Mouse (Mus musculus) retina, embryonic 14.5 days (tissue): ENCODE results near the gene Med16.

Source experiments
- DNase-seq: peaks from one replicate; pipeline ENCODE4 v3.0.0-alpha.2; 2015; ENCODE audit warnings: low spot score

Med16 gene

DNA sequence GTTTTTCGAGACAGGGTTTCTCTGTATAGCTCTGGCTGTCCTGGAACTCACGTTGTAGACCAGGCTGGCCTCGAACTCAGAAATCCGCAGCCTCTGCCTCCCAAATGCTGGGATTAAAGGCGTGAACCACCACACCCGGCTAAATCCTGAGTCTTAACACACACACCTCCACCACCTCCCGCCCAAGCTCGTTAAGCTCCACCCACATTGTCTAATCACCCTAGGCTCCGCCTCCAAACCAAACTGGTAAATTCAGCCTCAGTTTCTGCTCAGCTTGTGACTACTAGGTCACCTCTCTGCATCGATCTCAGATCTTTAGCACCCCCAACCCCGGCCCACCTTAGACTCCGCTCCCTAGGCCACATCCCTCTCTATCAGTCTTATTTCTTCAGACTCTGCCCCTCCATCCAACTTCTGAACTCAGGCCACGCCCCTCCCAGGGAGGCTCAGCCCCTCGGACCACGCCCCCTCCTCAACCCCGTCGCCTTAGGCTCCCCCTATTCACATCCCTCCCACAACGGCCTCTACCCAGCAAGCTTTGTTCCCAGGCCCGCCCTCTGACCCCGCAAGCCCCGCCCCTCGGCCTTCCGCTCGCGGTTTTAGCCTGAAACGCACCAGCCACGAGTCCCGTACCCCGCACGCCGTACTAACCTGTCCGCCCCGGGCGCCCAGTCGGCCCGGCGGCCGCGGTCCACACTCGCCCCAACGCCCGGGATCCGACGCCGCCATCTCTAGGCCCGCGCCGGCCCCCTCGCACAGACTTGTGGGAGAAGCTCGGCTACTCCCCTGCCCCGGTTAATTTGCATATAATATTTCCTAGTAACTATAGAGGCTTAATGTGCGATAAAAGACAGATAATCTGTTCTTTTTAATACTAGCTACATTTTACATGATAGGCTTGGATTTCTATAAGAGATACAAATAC lies at the start of gene Med16:
Gene Med16 (minus strand): TSS at position 757 of the 925 bp plus-strand sequence.
- peak; percentile 98 for DNase-seq

DNA sequence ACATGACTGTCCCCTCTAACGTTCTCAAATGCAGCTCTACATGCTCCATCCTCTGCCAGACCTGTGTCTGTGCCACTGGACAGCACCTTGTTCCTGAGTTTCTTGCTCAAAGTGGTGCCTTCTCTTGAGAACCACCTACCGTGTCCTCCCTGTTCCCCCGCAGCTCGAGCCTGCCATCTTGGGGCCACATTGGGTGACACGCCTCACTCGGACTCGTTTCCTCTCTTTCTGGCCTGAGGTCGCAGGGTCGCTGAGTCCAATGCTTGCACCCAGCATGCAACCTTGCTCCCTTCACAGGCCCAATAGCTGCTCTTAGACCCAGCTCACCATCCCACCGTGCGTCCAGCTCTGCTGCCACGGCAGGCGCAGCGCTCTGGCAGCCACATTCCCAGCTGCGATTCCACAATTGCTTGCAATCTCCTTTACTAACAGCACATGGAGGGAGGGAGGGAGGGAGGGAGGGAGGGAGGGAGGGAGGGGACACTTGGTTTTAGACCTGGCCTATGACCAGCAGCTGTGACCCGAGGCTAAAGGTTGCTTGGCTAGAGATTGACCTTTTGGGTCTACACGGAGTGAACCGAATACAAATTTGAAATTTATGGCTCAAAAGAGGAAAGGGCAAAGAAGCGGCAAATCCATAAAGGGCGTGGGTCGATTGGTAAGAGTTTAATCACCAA lies 49.6 kb upstream of the Med16 start:
- DNase-seq, result peak; percentile 86

DNA sequence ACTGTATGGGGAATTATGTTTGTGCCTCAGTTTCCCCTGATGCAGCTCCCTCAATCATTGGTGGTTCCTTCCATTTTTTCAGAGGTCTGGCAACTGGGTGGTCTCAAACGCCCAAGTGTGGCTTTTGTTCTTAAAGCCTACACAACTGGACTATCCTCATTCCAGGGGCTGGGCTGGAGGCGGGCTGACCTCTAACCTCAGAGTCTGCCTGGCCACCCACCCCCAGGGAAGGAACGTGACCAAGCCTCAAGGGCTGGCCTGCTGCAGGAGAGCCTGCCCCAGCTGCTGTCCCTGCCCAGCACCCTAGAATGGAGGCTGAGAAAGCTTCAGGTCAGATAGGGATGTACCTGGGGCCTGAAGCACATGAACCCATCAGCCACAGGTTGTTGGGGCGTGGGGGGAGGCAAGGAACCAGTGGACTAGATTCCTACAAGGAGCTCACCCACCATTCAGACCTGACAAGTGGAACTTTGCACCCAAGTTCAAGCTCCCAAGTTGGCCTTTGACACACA lies 48.0 kb upstream of the Med16 start:
- DNase-seq, result no peak

DNA sequence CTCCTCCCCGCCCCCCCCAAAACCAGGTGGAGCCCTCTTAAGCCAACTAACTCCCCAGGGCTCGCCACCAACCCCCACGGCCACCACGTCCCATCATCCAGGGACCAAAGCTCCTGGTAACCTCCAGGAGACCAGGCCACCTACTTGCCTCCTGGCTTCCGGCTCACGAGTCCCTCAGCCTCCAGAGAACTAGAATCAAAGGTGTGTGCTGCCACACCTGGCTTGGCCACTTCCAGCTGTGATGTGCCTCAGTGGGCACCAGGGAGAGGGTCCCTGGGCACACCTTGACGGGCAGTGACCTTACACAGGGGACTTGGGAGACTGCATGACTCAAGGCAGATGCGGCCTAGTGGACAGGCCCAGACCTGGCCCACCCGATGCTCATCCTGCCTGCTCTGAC lies 47.0 kb upstream of the Med16 start:
- no peak for DNase-seq

DNA sequence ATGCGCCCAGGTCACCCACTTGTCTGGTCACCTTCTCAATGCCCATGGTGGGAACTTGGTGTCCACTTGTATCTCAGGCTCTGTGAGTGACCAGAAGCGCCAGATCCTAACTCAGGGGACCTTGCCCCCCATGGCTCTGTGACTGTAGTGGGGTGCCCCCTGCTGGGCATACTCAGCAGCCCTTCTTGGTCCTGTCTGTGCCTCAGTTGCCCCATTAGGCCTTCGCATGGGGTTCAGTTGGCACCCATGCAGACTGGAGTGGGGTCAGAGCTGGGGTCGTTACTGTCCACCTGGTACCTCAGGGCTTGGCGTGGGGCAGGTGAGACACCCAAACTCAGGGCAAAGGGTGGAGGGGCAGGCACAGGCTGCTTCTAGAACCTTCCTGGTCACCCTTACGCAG lies 45.2 kb upstream of the Med16 start:
- DNase-seq, result peak; percentile 44

DNA sequence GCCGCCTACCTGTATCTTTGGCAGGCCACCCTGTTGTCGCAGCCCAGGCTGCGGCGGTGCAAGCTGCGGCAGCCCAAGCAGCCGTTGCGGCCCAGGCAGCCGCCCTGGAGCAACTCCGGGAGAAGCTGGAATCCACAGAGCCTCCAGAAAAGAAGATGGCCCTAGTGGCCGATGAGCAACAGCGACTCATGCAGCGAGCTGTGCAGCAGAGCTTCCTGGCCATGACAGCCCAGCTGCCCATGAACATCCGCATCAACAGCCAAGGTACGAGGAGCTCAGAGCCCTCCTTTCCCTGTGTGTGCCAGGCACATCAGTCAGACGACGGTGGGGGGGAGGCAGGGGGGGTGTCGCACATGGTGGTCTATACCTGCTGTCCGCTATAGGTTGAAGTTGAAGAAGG lies 41.9 kb upstream of the Med16 start:
- no peak for DNase-seq

DNA sequence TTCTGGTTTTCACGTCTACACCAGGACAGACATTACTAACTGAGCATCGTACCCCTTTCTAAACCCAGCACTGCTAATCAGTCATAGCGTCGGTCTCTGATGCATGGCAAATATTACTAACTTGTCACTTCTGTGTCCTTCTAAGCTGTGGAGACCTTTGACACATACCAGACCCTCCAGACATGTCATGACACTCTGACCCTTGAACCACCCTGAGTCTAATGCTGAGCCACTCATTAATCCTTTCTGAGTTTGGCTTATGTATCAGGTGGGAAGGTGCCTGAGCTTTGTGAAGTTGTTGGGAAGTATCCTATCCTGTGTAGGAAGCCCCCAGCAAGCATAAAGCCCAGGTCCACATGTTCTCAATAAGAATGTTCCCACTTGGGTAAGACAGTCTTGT lies 41.1 kb upstream of the Med16 start:
- DNase-seq, result no peak

DNA sequence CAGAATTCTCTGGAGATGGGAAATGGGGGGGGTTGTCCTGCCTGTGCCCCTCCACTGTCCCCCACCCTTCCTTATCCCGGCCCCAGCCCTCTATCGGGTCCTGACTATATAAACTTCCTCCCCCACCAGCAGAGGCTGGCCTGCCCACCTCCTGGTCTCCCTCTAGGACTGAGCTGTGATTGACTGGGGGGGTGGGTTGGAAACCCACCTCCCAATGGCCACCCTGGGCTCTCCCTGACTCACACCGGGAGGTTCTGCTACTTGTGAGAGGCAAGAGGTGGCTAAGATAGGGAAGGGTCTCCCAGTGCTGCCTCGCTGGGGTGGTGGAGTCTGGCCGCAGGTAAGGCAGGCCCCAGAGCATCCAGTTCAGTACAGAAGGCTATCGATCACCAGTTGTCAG lies 38.8 kb upstream of the Med16 start:
- DNase-seq, result no peak

DNA sequence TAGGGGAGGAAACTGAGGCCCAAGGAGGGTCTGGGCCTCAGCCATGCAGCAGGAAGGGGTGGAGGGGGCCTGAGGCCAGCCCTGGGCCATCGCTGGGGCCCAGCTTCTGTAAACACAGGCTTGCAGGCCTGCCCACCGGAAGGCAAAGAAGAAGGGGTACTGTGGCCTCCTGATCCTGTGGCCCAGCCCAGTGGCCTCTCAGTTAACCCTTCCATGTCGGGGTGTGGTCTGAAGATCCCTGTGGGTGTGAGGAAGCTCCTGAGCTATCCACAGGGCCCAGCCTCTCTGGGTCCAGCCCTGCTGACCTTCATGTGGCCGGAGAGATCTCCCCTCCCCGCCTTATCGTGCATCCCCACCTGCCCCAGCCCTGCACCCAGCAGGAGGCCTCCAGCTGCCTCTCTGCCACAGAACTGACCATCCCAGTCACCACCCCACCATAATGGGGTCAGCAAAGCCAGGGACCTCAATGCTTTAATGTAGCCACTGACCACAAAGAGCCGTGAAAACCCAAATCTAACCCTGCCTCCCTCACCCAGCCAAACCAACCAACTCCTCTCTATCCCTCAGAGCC lies 38.1 kb upstream of the Med16 start:
- DNase-seq, result peak; percentile 62

DNA sequence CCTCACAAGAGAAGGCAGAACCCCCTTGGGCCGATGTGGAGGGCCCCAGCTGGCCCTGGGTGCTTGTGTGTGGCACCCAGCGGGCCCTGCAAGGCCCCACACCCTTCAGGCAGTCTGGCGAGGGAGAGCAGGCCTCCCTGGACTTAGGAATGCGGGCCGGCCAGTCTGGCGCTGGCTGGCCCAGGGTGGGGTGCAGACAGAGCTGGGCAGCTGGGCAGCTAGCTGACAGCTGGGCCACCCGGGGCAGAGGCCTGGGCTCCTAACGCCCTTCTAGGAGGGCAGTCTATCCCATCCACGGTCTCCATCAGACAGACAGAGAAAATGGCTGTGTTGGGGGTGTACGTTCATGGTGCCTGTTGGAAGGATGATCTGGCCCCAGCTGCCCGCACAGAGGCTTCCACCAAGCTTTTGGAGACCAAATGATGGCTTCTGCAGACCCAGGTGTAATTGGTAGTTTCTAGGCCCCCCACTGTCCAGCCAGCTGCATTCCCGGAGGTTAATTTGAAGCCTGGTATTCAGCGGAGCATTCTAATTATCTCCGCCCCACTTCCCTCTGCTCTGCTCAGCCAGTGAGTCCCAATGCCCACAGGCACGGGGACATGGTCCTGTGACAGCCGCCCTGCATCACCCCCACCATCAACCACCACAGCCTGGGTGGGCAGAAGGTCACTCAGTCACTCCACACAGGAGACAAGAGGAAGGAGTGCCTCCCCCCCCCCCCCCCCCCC lies 36.9 kb upstream of the Med16 start:
- peak; percentile 95 for DNase-seq

DNA sequence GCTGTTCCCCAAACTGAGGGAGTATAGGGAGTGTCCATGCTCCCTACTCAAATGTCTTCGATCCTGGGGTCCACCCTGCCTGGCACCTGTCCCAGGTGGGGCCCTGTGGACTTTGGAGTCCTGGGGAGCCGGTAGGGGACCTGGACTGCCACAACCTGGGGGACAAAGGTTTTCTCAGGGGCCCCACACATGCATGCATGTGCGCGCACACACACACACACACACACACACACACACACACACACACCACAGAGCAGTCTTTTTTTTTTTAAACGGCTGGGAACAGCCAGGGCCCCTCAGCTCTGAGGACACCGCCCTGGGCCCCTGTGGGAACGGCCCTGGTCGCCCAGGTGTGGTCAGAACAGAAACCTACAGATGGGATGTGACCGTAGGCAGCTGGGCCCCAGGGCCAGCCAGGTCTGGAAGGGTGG lies 34.8 kb upstream of the Med16 start:
- no peak for DNase-seq

DNA sequence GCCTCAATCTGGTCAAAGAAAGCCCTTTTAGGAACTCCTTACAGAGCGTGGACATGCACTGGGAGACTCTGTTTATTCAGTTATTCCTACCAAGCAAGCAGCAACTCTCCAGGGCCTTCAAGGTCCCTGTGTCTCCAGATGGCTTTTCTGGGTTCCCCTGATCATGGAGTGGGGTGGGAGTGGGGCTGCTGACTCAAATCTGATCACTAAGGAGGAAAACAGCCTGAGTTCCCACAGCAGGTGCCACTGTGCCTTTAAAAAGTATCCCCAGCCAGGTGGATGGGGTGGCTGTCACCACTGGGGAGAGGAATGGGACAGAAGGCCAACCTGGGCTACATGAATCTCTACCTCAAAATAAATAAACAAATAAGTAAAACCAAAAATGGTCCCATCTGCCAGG lies 34.3 kb upstream of the Med16 start:
- DNase-seq, result no peak

DNA sequence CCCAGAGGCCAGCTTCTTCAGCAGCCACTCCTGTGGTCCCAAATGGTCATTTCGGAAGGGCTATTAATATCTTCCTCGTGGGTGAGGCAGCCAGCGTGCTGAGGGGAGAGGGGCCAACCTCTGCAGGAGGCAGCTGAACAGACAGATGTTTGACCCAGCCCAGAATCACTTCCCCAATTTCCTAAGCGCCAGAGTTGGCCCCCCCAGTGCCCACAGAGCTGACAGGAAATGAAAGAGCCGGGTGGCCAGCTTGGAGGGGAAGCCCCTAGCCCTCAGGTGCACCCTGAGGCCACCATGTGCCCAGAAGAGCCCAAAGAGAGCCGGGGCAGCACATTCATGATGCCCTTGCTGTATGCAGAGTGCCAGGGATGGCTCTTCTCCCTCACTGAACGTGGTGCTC lies 32.0 kb upstream of the Med16 start:
- DNase-seq, result no peak

DNA sequence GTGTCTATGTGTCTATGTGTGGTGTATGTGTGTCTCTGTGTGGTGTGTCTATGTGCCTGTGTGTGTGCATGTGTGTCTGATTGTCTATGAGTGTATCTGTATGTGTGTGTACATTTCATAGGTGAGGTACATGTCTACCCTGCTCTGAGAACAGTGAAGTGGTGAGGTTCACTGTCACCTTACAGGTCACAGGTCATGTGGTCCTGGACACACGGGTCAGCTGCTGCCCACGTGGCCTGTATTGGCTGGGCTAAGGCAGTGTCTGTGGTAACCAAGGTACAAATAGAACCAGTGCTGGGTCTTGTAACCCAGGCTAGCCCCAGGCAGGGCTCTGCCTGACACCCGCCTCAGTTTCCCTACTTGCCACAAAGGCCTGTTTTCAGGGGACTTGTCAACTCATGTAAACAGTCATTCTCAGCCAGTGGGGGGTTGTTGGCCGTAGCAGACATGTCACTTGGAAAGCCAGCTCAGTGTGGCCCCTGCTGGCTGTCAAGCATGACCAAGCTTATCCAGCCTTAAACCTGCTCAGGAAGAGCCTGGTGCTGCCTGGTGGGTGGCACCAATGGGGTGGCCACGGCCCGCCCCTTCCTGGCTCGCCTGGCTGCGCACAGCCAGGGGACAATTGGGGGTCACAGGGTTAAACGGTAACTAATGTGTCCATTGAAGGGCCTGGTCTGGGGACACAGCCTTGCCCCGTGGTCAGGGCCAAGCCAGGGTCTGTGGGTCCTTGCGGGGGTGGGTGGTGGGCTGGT lies 29.2 kb upstream of the Med16 start:
- no peak for DNase-seq

DNA sequence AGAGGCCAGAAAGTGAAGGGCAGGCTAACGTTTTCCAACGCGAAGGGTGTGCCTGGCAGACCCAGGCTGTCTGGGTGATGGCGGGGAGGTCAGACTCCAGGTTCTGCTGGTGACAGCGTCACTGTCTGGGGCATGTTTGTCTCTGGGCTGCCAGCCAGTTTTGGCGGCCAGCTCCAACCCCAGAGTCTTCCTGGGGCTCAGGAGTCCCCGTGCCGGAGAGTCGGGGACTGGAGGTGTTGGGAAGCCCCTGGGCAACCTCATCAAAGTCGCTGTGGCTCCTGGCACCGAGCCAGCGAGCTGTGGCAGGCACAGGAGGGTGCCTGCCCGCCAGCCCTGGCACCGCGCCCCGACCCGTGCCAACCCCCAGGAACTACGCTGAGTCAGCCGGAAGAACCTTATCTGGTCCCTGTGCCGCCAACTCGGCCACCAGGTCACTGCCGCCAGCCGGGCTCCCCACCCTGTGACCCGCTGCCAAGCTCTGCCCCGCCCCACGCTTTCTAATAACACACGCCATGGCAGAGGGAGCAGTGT lies 28.3 kb upstream of the Med16 start:
- no peak for DNase-seq

DNA sequence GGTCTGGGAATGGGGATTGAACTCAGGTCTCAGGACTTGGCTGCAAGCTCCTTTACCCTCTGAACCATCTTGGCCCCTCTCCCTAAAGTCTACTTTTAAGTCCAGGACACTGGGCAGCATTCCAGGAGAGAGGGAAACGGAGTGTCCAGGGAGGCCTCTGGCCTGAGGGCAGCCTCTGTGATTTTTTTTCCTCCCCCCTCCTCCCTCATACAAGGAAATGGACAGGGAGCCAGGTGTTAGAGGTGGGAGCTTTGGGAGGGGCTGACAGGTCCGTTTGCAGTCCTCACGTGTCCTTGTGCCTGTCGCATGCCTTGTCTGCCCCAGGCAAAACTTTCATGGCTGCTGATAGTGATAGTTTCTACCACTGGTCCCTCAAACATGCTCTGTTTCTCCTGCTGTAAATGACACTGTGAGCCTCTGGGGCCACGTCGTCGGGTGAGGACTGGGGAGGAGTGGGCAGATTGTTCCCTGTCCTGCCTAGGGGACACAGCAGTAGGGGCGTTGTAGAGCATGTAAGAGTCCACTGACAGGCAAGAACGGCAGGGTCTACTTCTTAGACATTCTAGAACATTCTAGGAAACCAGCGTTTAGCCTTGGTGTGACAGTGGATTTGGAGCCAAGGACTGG lies 27.7 kb upstream of the Med16 start:
- DNase-seq, result no peak

DNA sequence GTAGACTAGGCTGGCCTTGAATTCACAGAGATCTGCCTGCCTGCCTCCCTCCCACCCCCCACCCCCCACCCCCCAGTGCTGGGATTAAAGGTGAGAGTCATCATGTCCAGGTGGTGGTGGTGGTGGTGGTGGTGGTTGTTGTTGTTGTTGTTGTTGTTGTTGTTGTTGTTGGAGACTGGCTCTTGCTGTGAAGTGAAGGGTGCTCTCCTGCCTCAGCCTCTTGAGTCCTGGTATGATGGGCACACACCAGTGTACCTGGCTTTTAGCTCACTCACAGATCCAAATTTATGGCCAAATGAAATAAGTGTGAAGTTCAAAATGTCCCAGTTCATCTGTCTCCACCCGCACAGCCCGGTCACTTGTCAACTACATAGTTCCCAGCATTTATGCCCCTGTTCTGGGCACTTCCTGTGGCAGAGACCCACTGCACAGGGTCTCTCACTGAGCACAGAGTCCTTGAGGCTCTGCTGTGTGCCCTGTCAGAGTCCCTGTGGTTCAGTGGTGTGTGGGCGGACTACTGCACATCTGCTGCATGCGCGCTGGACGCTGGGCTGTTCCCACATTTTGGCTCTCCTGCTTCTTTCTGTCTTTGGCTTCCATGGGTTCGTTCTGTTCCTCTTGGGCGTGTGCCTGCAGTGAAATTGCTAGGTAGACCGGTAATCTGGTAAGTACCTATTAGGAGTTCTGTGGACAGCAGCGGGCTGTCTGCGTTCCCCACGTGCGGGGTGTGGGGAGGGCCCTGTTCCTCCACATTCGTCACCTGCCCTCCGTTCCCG lies 26.3 kb upstream of the Med16 start:
- DNase-seq, result no peak

DNA sequence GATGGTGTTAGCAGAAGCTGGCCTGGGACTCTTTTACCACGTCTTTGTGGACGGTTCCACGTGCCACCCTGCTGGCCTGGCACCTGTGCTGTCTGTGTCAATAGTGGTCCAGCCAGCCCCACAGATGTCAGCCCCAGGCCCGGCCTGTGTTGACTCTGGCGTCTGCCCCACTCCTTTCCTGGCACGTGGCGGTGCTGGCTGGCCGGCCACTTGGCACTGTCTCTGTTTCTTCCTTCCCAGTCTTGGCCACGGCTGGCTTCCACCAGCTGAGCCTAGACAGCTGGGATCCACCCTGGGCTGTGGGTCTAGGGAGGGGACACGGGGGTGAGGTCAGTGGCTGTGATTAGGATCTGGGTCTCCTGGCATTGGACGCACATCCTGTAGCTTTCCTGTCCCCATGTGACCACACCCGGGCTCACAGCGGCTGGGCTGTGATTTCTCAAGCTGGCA lies 25.6 kb upstream of the Med16 start:
- no peak for DNase-seq

DNA sequence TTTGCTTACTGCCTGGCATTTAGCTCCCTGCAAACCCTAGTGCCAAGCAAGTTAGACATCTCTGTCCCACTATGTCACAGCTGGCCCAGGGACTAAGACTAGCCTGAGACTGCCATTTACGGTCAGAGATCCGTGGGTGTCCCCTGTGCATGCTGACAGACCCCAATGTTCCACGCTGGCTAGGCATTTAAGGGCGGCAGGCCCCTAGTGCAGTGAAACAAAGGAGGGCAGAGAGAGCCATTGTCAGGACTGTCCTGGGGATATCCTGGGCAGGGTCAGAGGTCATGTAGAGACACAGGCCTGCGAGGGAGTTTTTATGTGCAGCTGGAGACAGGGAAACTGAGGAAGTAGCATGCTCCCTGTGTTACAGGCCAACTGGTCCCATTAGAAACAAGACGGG lies 25.1 kb upstream of the Med16 start:
- no peak for DNase-seq

DNA sequence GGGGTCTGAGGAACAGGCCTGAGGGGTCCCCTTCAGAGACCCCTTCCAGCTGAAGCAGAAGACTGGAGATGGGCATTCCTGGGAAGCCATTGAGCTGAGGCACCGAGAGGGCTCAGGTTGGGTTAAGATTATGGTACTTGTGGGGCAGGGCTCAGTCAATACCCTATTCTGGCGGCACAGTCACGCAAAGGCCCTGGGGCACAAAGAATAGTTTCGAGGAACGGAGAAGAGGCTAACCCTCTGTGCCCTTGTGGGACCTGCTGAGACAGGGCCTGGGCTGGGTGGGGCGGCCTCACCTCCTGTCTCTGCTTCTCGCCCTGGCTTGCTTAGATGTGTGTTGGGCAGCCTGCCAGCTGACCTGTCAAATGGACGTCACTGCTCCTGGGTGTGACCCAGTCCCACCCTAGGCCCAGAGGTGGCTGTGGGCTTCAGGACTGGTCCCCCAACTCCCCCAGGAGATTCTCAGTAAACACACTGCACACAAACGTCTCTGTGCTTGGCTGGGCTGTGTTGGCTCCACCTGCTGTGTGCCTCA lies 24.5 kb upstream of the Med16 start:
- DNase-seq, result no peak
